Mouse (Mus musculus) adrenal gland, postnatal 25 days (tissue): ENCODE data around the gene Tradd. TPM values are rescaled to one million over a fixed set of nuclear protein-coding genes. Genes with fewer than 3 reads are reported as not detected.
A peak's percentile ranks its signal among the peaks of the same experiment; 100 is the strongest.

Experiments
- DNase-seq: peaks from one replicate; pipeline ENCODE4 v3.0.0; 2021; ENCODE audit warnings: mixed read lengths
- long read RNA-seq: library from polyadenylated mRNA; stranded (forward); transcript quantifications from one replicate; pipeline ENCODE4 v2.0.0, GENCODE M21; 2021
- total RNA-seq: library from RNA; stranded (reverse); gene quantifications from 2 replicates; pipeline ENCODE4 v1.2.3, GENCODE M21; 2021

The Tradd gene
- total RNA-seq, result 18.7 and 21.7 TPM in 2 replicates
- long read RNA-seq, transcript Tradd-201 (5 exons, 1,689 nt), result major isoform, 39 of 49 reads
- long read RNA-seq, partial matches to known transcripts, result 1 of 49 reads
- long read RNA-seq, other reads (novel, unspliced or antisense), result 9 of 49 reads

DNA sequence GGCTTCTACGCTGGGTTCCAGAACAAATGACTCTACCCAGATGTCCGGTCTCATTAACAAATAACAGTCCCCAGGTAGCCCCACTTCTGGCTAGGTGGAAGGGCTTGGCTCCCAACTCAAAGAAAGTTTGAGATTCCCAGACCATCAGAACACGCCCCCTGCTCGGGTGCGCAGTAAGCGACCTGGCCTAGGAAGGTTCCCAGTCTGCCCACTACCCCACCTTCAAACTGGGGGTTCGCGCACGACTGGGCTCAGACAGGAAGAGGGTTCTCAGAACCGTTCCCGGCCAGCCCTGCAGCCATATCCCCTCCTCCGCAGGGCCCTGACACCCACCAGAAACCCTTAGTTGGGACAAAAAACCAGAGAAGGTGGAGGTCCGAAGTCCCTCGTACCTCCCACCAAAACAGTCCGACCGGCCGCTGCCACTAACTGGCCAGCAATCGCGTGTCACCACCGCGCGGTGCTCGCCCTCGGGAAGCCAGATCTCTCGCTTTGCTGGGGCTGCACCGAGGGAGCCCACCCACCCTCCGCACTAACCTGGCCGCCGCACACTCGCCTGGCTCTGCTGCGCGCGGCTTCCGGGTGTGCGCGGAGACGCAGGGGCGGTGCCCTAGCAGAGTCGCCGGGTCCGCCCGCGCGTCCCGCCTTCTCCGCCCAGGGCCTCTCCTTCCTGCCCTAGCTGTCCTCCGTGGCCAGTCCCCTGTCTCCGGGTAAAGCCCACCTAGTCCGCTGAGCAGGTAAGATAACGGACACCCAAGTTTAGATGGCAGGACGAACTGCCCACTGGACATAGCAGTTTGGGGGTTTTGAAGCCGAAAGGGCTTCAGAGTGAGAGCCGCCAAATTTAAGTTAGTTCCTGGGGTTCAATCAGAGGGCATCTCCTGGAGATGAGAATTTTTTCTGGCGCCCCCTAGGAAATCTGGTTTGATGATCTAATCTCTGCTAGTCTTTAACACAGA, at the start of gene Tradd, which contains the start of gene Fbxl8:
Gene Tradd (minus strand): TSS at position 586 of the 959 bp plus-strand sequence.
Gene Fbxl8 (plus strand): TSS at position 625 of the 959 bp plus-strand sequence.
- DNase-seq, result peak; percentile 85

DNA sequence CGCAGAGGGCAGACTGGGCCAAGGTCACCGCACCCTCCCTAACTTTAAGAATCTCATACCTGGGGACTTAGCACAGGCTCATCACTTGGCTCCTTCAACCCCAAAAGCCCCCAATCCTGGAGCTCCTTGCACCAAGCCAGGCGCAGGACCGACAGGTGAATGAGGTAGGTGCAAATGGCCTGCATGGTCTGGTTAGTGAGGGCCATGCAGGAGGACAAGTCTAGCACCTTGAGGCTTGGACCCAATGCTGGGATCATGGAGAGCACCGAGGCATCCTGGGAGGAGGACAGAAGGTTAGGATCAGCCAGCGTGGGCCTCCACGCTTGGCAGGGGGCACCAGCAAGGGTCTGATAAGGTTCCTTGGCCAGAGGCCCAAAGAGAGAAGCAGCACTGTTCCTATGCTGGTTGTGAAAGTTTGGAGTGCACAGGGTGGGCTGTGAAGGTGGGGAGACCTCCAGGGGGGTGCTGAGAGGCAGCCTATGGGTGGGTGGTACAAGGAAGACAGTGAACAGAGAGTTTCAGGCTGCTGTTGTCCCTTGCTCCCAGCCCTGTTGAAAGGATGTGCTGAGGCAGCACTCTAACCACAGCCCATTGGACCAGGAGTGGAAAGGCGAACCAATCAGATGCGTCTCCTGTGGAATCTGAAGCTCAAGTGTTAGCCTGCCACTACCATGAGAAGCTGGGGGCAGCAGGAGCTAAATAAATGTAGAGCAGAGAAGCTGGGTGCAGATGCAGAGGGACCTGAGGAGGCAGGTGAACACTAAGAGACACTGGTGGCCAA, 49.4 kb upstream of the Tradd start:
- DNase-seq, result no peak

DNA sequence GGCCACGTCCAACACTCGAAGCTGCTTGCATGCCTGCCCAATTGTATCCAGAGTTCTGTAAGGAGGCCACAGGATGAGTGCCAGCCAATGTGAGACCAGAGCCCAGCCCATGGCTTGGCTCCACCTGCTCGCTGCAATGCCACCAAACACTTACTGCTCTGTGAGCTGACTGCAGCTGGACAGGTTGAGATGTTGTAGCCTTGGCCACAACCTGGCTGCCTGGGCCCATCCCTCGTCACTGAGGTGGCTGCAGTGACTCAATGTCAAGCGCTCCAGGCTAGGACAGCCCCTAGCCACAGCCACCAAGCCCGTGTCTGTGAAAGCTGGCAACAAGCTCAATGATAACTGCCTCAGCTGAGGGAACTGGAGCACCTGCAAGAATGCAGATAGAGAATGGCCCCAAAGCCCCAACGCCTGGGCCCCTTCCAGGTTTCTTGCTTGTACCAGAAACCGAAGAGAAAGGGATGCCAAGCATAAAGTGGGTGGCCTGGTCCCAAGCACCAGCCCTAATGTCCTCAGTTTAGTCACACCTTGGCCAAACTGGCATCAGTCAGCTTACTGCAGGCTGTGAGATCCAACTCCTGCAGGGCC, 48.6 kb upstream of the Tradd start:
- no peak for DNase-seq

DNA sequence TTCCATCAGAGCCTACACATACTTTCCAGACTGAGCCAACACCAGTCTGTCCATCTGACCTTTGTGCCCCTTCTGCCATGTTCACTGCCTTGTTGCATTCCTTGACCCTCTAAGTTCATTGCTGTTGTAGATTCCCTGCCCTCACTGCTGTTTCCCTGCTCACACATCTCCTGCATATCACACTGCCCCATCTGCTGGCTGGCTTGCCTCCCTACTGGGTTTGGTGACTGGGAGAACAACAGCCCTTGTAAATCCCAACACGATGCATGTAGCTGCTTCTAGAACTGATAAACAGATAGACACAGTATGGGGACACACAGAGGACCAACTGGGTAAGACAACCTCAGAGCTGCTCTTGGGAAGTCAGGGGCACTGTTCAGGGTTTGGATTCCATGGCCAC, 47.3 kb upstream of the Tradd start:
- no peak for DNase-seq

DNA sequence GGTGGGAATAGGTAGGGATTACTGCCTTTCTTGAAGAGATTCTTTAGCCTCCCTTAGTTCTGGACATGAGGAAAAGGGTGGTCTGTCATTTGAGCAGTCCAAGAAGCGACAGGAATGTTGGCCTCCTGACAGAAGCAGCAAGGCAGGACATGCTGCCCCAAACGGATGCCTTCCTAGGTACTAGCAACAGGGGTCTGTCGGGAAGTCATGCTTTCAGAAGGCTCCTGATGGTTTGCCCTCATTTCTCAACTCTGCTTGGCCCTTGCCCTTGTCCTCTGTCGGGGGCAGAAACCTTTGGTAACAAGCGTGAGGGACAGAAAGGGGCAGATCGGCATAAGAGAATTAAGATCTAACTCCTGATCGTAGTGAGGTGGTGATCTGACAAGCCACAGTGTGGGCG, 45.7 kb upstream of the Tradd start:
- DNase-seq, result no peak

DNA sequence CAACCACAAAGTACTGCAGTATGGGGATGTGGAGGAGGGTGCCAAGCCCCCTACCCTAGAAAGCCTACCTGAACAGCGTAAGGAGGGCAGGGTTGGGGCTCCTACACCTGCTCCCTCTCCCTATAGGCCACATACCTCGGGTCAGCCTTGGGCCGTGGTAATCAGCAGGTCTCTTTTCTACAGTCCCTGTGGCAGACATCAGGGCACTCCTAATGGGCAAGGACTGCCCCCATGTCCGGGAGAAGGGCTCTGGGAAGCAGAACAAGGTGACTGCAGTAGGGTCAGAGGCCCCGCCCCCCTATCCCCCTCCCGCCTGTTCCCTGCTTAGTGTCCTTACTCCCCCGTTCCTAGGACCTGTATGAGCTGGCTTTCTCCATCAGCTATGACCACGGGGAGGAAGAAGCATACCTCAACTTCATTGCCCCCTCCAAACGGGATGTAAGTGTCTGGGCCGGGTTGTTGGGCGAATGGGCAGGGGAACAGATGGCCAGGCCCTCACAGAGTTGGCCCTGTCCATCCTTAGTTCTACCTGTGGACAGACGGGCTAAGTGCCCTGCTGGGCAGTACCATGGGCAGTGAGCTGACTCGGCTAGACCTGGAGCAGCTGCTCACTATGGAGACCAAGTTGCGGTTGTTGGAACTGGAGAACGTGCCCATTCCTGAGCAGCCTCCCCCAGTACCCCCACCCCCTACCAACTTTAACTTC, 44.9 kb upstream of the Tradd start:
- no peak for DNase-seq

DNA sequence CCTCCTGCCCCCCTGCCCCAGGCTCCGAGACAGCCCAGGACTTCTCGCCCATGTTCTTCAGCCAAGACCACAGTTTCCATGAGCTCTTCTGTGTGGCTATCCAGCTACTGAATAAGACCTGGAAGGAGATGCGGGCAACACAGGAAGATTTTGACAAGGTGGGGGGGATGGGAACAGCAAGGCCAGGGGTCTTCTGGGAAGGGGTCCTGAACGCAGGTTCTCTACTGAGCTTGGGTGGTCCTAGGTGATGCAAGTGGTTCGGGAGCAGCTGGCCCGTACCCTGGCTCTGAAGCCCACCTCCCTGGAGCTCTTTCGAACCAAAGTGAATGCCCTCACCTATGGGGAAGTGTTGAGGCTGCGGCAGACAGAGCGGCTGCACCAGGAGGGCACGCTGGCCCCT, 44.0 kb upstream of the Tradd start:
- no peak for DNase-seq

DNA sequence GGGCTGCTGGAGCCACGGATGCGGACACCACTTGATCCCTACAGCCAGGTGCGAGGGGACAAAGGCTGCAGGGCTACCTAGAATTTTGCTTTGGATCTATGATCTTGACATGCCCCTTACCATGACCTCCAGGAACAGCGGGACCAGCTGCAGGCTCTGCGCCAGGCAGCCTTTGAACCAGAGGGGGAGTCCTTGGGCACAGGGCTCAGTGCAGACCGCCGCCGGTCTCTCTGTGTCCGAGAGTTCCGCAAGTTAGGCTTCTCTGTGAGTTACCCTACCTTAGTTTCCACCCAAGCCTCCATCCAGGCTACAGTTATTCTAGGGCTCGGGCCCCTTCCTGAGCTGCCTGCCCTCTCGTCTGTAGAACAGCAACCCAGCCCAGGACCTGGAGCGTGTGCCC, 43.3 kb upstream of the Tradd start:
- DNase-seq, result no peak

DNA sequence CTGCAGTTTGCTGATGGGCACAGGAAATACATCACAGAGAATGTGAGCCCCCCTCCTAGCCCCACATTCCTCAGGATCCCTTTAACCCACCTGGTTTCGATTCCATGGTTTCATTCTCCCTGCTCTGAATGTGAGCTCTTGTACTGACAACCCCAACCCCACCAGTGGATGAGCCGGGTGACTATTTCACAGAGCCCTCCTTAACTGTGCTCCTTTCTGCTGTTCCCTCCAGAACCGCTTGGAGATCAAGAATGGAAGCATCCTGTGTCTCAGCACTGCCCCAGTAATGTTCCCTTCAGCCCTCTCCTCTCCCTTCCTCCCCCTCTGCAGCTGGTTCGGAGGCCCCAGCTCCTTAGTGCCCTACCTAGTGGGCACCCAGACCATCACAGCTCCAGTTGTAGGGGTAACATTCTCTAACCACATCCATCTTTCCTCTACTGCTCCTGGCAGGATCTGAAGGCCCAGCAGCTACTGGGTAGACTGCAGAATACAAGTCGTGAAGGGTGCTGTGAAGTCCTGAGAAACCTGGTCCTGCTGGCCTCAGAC, 41.8 kb upstream of the Tradd start:
- DNase-seq, result no peak

DNA sequence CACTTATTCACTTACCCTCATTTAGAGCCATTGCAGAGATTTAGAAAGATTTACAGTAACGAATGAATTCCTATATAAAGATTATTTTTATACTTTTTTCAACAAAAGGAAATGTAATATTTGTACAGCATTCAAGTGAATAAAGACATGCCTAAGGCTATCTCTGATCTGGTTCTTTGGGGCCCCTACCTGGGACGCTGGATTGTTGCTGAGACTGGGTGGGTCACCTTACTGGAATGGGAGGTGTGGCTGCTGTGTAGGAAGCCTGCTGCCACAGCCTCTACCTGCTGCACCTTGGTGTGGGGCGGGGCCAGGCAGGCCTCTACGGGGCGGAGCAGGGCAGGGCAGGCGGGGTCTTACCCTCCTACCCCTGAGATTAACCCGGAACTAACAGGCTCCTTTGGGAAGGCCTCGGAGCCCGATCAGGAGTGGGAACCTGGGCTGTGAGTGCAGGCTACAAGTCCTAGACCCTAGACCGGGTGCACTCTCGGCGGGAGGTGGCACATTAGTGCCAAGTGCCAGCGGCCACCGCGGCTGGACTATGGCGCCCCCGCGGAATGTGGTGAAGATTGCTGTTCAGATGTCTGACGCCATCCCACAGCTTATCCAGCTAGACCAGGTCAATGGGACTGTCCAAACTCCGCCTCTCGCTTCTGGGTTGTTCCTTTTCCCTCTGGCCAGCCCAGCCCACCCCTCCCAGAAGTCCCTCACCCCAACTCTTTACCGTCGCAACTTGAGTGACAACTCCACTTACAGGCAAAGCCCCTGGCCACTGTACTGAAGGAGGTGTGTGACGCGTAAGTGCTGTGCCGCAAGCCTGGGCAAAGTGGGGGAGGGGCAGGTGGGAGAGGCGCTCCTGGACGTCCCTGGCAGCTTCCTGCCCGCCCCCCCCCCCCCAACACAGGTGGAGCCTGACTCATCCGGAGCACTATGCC, 41.1 kb upstream of the Tradd start, which contains the start of gene Elmo3:
Gene Elmo3 (plus strand): TSS at position 391 of the 935 bp plus-strand sequence.
- DNase-seq, result peak; percentile 69

DNA sequence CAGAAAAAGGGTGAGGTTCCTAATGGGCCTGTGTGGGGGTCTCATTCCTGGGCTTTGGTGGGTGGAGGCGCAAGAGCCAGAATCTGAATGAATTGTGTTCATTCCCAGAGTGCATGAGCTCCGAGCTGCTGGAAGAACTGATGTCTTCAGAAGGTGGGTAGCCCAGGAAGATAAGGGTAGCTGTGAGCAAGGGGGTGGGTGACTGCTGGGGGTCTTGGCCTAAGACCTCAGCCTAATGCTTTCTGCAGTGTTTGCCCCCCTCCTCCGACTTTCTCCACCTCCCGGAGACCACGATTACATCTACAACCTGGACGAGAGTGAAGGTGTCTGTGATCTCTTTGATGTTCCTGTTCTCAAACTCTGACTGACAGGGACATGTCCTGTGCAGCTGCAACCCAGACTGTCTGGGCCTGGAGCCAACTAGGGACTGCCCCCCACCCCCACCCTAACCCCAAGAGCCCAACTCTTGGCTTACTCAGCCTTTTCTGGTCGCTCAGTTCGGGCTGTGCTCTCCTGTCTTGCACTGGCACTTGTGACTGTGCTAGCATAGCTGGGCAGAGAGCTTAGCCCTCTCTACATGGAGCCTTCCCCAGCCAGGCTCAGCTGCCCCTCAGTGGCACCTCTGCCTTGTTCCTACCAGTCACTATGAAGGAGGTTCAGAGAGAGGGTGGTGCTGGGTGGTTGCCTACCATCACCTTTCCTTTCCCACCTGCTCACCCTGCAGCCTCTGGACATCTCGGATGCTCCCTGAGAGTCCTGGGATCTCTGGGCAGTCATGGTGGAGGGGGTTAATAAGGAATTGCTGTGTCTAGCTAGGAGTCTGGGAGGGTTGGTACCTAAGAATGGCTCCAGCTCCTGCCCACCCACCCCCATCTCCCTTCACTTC, 40.2 kb upstream of the Tradd start:
- no peak for DNase-seq

DNA sequence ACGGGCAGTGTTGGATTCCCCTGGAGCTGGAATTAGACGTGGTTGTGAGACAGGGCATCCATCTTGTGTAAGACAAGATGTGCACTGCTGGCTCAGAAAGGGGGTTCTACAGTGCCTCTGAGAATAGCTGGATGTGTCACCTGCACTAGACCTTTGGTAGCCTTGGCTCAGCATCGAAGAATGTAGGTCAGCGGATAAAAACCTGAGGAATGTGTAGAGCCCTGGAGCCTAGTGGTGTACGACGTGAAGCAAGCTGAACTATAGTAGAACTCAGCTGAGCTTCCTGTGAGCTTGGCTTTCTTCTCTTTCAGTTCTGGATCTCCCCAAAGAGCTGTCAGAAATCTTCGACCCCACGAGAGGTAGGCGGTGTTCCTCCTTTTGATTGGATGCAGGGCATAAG, 39.5 kb upstream of the Tradd start:
- no peak for DNase-seq

DNA sequence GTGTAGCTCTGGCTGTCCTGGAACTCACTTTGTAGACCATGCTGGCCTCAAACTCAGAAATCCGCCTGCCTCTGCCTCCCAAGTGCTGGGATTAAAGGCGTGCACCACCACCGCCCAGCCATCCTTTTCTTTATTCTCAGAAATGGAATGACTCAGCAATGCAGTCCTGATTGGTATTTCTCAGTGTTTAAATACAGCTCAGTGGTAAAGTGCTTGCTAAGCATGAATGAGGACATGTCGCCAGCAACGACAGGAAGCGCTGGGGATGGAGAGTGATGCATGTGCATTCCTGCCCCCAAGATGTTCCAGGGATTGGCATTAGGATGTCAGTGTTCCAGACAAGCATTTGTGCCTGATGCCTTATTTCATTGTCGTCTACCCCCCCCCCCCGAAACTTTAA, 39.0 kb upstream of the Tradd start:
- no peak for DNase-seq

DNA sequence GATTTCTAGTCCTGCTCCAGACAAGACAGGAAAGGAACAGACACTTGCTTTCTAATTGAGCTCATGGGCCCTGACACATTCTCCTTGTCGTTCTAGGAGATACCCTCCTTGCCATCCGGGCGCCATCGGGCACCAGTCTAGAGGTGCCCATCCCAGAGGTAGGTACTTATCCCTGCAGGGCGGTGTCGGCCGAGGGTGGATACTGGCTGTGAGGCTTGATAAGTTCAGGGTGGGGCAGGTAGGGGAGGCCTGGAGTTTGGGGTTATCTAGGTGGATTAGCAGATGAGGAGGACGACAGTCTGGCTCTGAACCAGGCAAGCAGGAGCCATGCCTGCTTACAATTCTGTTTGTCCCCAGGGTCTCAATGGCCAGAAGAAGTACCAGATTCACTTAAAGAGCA, 35.6 kb upstream of the Tradd start:
- no peak for DNase-seq

DNA sequence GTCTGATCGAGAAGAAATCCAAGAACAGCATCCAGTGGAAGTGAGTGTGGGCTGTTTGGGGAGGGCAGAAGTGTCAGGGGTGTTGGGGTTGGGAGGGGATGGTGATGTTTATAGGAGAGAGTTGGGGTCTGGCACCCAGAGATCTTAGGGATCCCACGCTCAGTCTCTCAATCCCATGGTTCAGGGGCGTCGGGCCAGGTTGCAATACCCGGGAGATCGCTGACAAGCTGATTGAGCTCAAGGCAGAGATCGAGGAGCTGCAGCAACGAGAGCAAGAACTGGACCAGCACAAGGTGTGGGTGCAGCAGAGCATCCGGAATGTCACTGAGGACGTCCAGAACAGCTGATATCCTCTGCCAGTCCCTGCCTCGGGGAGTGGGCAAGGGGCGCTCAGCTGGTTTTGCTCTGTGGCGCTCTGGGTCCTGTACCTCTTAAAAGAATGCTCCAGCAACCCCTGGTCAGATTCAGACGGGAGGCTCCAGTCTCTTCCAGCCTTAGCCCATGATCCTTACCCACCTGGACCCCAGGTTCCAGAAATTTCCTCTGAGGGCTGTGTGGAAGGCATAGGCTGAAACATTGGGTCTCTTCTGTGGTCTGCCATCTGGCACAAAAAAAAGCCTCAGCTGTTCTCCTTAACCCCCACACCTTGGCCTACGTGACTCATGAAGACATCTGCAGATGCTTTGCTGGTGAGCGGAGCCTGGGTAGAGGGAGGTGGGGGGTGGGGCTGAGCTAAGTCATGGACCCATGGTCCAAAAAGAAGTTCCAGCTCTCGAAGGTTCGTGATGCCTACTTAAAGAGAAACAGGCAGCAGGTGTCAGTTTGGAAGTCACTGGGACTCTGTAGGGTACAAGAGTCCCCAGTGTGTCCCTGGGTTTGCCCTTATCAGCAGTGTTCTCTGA, 34.2 kb upstream of the Tradd start:
- no peak for DNase-seq

DNA sequence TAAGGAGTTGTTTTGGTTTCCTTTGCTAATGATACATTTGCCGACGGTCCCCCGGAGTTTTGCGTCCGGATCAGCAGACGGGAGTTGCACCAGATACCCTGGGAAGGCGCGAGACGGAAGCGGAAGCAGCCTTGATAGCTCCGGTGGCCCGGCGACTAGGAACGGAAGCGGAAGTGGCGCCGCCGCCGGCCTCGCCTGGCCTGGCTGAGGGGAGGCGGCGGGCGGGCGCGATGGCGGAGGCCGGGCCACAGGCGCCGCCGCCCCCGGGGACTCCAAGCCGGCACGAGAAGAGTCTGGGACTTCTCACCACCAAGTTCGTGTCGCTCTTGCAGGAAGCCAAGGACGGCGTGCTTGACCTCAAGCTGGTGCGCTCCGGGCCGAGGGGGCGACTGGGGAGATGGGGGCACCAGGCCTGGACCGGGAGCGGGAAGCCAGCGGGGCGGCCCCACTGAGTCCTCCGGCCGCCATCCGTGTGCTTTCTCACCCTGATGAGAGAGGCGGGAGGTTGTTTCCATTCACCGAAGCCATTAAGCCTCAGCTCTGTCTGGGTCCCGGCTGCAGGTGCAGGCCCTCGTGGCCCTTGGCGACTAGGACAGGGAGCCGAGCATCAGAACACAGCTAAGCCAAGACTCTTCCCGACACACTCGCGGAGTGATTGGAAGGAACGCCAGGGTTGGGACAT, 33.2 kb upstream of the Tradd start, which contains the start of gene E2f4:
Gene E2f4 (plus strand): TSS at position 153 of the 682 bp plus-strand sequence.
- DNase-seq, result peak; percentile 94

DNA sequence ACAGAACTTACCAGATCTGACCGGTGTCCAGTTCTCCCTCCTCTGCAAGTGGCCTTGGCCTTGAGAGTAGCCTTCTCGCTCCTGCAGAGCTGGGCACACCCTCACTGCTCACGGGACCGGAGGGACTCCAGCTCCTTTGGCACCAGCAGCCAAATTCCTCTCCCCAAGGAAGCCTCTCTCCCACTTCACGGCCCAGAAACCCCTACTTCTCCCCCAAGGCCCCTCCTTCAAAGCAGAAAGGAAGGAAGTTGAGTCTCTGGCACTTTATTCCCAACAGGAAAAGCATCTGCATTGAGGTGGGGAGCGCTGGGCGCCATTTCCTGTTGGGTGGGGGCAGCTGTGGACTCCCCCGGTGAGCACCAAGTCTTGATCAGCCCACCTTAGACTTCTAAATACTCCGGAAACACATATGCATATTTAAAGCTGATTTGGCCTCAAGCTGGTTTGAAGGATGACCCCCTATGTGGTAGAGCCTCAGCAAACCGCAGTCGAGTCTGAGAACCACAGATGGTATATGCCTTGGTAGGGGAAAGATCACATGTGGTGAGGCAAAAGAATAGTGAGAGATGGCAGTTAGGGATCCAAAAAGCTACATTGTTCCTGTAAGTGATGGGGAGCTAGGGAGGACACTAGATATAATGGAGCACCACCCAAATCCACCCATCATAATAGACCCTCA, 31.6 kb upstream of the Tradd start, which contains the start of gene Exoc3l:
Gene Exoc3l (minus strand): TSS at position 207 of the 679 bp plus-strand sequence.
- peak; percentile 62 for DNase-seq
